Mouse (Mus musculus): Measurements from ENCODE around the gene Gprc5c. TPM values are rescaled to one million over a fixed set of nuclear protein-coding genes. Genes with fewer than 3 reads are reported as not detected.
A peak's percentile ranks its signal among the peaks of the same experiment; 100 is the strongest.

Gene Gprc5c
- total RNA-seq, 2 experiments from 2014 or later, result 45.4 to 82.1 TPM

DNA sequence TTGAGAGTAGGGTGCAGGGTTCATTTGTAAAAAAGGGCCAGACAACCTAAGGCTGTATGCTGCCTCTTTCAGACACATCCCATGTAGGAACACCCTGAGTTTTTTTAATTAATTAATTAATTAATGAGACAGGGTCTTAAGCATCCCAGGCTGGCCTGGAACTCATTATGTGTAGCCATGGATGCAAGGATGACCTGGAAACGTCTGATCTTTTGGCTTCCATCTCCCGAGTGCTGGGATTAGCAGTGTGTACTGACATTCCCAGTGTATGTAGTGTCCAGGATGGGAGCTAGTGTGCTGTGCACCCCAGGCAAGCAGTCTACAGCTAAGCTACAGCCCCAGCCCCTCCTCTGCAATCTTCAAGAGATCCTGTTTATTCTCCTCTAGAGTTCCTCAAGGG is 25.7 kb downstream of the Gprc5c start:
- no peak for DNase-seq
- H3K4me3 ChIP-seq, result no peak overlapping the region
- intact Hi-C loops (cut with DNase I), result loop anchor here (1.0 to 5.0 kb wide), 2 partner anchors 36 to 64 kb away; no protein-coding TSS in a partner anchor
- peak overlapping the region; percentile 54; the same call in 1 of the 2 replicates for H3K27ac ChIP-seq
- no peak for TF ChIP-seq CTCF (IDR thresholded peaks at IDR 0.05)

DNA sequence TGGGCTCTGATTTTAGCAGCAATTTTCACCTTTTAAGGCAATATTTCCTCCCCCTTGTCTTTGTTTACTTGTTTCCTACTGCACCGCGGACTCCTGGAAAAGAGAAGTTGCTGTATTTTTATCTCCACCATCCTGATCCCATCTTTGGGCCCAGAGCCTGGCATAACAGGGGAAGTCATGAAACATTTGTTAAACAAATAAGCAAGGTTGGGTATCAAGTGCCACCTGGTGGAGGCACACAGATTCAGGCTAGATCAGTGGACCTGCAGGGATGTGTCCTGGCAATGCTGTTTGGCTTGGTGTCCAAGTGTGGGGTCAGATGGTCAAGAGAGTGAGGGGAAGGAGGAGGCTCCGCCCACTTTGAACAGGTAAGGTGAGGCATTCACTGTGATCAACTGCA is 26.2 kb downstream of the Gprc5c start:
- H3K27ac ChIP-seq, result peak overlapping the region; percentile 54; the same call in 1 of the 2 replicates
- no peak overlapping the region for H3K4me3 ChIP-seq
- intact Hi-C loops (cut with DNase I), result loop anchor here (1.0 to 5.0 kb wide), 2 partner anchors 35 to 65 kb away; no protein-coding TSS in a partner anchor
- TF ChIP-seq CTCF (IDR thresholded peaks at IDR 0.05), result peak; percentile 74
- peak; percentile 67 for DNase-seq

DNA sequence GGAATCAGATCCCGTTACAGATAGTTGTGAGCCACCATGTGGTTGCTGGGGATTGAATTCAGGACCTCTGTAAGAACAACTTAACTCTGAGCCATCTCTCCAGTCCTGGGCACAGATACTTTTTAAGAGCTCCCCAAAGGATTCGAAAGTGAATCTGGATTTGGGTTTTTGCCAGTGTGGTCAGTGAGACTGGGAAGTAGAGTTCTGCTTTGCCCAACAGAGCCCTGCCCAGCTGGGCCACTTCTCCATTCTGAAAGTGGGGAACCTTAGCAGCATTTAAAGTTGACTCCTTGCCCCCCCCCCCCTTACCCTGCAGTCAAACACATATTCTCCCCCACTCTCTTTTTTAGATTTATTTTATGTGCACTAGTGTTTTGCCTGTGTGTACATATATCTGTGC is 28.7 kb downstream of the Gprc5c start:
- TF ChIP-seq CTCF (IDR thresholded peaks at IDR 0.05), result no peak
- no peak overlapping the region for H3K4me3 ChIP-seq
- H3K27ac ChIP-seq, result no peak overlapping the region
- DNase-seq, result no peak
- intact Hi-C loops (cut with DNase I), result loop anchor here (5.0 kb wide), 1 partner anchor 33 kb away; no protein-coding TSS in a partner anchor

DNA sequence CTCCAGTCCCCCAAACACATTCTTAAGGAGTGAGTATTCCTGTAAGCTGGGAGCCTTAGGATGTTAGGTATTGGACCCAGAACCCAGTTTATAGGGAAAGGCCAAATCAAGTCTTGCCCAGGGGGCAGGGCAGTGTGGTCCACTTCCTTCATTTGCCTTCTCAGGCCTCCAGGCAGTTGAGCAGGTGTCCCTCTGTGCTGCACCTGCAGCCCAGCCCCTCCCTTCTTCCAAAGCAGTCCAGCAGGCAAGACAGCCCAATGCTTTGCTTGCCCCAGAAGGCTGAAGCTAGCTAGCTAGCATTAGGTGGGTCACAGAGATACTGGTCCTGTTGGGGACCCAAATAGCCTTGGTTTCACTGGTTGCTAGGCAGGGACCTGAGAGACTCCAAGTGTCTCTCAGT is 29.2 kb downstream of the Gprc5c start:
- intact Hi-C loops (cut with DNase I), result no loop called here
- TF ChIP-seq CTCF (IDR thresholded peaks at IDR 0.05), result no peak
- no peak overlapping the region for H3K4me3 ChIP-seq
- no peak for DNase-seq
- peak overlapping the region; percentile 9; the same call in 1 of the 2 replicates for H3K27ac ChIP-seq

DNA sequence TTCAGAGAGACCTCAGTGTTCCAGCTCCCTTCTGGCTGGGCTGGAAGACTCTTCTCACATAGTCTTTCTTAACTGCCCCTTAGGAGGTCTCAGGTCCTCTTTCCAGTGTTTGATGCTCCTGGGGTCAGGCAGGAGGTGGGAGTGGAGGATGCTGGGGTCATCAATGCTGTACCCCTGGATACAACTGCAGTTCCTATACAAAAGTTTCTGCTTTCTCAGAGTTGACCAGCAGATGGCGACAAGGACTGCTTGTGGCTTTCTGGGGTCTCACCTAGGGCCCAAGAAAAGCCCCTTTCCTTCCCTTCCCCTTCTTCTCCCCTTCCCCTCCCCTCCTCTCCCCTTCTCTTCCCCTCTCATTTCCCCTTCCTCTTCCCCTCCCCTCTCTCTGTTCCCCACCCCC is 29.6 kb downstream of the Gprc5c start:
- peak; percentile 70 for TF ChIP-seq CTCF (IDR thresholded peaks at IDR 0.05)
- H3K4me3 ChIP-seq, result no peak overlapping the region
- no peak for DNase-seq
- intact Hi-C loops (cut with DNase I), result no loop called here
- peak overlapping the region; percentile 9; the same call in 1 of the 2 replicates for H3K27ac ChIP-seq

DNA sequence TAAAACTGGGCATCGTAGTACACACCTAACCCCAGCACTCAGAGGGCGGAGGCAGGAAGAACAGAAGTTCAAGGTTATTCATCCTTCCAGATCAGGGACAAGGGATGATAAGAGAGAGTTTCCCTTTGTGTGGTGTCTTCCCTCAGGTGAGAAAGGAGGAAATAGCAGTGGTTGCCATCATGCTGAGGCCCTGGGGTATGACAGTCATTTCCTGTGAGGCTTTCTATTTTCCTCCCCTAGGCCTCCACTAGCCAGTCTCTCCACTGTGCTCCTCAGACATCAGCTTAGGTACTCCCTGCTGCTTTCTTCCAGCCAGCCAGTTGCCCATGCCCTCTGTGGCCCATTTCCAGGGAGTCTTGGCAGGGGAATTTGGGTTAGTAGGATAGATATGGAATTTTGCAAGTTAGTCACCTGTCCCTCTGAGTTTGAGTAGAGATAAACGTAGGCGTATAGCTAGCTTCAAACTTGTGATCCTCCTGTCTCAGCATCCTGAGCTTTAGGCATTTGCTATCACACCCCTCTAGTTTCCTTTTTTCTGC is 32.4 kb downstream of the Gprc5c start:
- no peak for TF ChIP-seq CTCF (IDR thresholded peaks at IDR 0.05)
- intact Hi-C loops (cut with DNase I), result no loop called here
- no peak for DNase-seq
- Histone ChIP-seq H3K27ac (no peak overlapping the region), H3K4me3 (no peak overlapping the region)

DNA sequence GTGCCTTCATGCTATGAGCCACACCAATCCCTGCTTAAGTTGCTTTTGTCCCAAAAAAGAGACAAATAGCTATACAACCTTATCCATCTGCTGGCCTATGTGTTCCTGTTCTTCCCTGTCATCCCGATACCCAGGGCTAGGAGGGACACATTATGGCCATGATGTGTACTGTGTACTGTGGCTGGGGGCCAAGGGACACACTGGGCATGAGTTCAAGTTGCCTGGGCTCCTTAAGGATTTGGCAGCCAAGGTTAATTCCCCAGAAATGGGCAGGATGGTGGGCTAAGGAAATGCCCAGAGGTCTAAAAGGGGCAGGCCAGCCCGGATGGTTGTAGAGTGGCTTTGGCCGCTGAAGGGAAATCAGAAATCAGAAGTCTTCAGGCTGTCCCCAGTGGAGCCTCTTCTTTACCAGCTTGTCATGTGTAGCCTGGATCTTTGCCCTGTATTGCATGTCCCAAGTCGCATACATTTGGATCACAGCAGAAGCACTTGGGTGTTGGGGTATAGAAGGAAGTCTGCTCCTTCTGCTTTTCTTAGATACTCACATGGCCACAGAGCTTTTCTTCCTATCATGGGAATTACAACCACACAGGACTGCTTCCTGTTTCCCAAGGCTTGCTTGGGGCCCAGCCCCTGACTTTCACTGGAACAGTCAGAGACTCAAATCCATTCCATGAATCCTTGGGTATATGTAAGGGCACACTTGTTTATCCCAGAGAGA is 33.6 kb downstream of the Gprc5c start:
- Histone ChIP-seq H3K4me3 (no peak overlapping the region), H3K27ac (peak overlapping the region; percentile 40; the same call in 1 of the 2 replicates)
- no peak for TF ChIP-seq CTCF (IDR thresholded peaks at IDR 0.05)
- intact Hi-C loops (cut with DNase I), result no loop called here
- DNase-seq, result no peak

DNA sequence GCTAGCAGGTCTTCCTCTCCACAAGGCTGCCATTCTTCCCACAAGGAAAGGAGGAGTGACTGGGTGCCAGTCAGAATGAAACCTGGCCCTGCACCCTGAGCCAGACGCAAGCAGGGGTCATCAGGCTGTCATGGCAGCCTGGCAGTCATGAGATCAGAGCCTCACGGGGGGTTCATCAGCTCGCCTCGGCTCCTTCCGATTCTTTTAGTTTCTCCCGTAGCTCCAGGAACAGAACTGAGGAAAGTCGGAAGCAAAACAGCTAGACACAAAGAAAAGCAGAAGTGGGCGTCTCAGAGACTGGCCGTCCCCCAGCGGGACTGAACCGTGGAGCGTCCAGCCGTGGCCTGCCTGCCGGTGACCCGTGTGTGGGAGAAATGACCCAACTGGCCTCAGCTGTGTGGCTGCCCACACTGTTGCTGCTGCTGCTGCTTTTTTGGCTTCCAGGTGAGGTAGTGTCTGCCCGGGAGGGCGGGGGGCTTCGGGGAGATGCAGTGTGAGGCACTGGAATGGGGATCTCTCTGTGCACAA is 39.1 kb downstream of the Gprc5c start, which contains the start of gene Cd300a:
Cd300a (plus strand) TSS at position 51 of the 528 bp plus-strand sequence.
- TF ChIP-seq CTCF (IDR thresholded peaks at IDR 0.05), result no peak
- intact Hi-C loops (cut with DNase I), result no loop called here
- Histone ChIP-seq H3K4me3 (peak within 1 kb of the TSS; percentile 46), H3K27ac (peak within 1 kb of the TSS; percentile 40)
- DNase-seq, result no peak

DNA sequence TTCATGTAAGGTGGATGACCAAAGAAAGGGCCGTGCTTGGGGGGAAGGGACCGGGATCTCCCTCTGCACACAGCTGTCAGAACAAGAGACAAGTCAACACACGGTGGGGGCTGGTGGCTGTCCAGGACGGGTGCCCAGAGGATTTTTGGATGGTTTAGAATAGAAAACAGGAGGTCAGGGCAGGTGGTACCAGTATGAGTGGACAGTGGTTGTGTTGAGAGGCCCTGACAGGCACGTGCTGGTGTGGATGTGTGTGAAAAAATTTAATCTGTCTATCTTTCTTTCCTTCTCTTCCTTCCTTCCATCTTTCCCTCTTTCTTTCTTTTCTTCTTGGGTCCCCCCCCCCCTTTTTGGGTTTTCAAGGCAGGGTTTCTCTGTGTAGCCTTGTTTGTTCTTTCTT is 39.6 kb downstream of the Gprc5c start:
- peak overlapping the region; percentile 40 for H3K27ac ChIP-seq
- no peak for TF ChIP-seq CTCF (IDR thresholded peaks at IDR 0.05)
- peak overlapping the region; percentile 46 for H3K4me3 ChIP-seq
- intact Hi-C loops (cut with DNase I), result no loop called here
- DNase-seq, result no peak

DNA sequence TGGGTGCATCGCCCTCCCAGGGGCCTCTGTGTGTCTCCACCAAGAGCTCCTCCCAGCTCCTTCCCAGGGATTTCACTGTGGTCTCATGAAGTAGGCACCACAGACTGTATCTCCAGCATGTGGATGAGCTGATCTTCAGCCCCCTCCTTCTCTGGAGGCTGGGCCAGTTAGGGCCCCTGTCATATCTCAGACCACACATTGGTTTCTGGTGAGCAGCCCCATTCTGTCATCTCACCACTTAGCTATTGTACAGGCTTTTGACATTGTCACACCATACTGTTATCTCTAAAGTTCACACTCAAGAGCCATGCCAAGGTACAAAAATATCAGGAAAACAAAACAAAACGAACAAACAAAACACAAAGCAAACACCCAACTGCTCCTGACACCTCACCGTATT is 45.1 kb downstream of the Gprc5c start:
- Histone ChIP-seq H3K4me3 (no peak overlapping the region), H3K27ac (no peak overlapping the region)
- no peak for TF ChIP-seq CTCF (IDR thresholded peaks at IDR 0.05)
- no peak for DNase-seq
- intact Hi-C loops (cut with DNase I), result no loop called here

DNA sequence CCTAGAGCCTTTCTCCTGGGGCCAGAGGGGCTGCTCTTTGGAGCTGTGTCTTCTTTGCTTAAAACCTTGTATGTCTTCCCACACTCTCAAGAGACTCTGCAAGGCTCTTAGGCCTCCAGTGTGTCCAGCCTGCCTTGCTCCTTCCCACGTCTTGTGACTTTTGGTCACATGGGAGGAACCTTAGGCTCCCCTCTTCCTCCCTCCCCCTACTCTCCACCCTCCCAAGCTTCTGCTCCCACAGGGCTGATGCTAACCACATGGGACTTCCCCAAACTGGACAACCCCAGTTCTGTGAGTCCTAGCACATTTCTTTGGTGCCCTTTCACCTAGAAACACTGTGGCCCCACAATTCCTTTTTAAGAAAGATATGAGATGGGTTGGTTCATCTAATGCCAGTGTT is 47.1 kb downstream of the Gprc5c start:
- intact Hi-C loops (cut with DNase I), result no loop called here
- TF ChIP-seq CTCF (IDR thresholded peaks at IDR 0.05), result no peak
- Histone ChIP-seq H3K4me3 (no peak overlapping the region), H3K27ac (peak overlapping the region; percentile 53)
- no peak for DNase-seq

DNA sequence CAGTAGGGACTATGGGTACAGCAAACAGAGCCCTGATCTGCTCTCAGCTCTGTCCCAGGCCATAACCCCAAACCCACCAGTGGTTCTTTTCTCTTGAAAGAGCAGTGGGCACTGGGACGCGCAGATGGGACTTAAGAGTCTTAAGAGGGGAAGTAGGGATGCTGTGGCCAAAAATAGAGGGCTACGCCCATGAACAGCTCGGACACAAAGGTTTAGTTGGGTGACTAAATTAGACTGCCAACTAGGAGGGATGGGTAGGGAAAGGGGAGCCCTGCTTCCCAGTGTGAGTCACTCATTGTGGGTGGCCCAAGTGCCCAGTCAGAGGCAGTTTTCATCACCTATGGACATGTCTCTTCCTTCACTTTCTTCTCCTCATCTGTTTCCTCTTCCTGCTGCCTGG is 52.3 kb downstream of the Gprc5c start:
- Histone ChIP-seq H3K27ac (no peak overlapping the region), H3K4me3 (no peak overlapping the region)
- no peak for DNase-seq
- intact Hi-C loops (cut with DNase I), result no loop called here
- no peak for TF ChIP-seq CTCF (IDR thresholded peaks at IDR 0.05)

DNA sequence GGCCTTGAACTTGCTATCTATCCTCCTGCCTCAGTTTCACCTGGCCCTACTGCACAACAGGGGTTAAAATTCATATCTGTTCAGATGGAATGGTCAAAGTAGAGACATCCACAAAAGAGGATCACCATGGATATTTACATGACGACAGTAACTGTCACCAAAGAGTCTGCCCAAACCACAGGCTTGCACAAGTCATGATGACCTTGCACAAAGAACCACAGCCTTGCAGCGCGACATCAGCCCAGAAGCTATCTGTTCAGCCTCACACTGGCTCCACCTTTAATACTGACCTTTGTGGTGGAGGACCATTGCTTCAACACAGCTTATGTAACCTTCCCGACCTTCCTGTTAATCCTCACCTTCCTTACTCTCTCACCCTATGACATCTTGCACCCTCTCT is 56.6 kb downstream of the Gprc5c start:
- Histone ChIP-seq H3K27ac (no peak overlapping the region), H3K4me3 (no peak overlapping the region)
- DNase-seq, result no peak
- TF ChIP-seq CTCF (IDR thresholded peaks at IDR 0.05), result no peak
- intact Hi-C loops (cut with DNase I), result no loop called here

Measured in gastrocnemius, adult 2 months (tissue).